Mouse (Mus musculus) liver (tissue): Measurements from ENCODE around the gene Fam163b.

ENCODE experiments used
- DNase-seq: peaks from one replicate; pipeline ENCODE4 v3.0.0-alpha.2; 2020; ENCODE audit warnings: mixed read lengths

The Fam163b gene

DNA sequence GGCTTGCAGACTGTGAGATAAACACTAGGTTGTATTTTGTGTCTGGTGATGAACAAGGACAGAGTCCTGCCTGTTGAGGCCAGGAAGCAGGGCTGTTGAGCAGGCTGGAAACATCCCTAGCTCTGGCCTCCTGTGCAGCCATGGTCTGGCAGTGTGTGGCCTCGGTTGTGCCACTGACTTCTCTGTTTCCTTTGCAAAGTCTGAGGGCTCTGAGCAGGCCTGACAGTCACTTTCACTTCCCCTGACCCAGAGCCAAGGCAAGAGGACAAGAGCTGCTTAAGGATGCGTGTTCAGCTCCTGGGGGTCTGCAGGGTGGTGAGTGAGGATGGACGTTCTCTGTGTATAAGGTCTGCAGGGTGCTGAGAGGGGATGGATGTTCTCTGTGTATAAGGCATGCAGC, 13.3 kb downstream of the Fam163b start:
- DNase-seq, result no peak

DNA sequence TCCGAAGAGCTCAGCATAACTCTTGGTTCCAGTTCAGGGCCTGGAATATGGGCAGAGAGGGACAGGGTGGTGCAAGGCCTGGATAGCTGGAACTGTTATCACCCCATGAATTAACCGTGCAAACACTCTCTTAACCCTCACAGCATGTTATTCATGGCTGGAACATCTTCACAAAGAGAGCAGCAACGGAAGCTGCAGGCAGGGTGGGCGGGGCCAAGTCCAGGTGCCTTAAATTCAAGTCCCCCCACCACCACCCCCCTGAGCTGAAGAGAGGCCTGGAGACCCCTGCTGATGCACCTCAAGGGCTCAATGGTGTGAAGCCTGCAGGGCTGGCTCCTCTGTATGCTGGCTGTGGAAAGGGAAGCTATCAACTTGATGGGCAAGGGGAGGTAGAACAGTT, 15.8 kb downstream of the Fam163b start:
- DNase-seq, result no peak

DNA sequence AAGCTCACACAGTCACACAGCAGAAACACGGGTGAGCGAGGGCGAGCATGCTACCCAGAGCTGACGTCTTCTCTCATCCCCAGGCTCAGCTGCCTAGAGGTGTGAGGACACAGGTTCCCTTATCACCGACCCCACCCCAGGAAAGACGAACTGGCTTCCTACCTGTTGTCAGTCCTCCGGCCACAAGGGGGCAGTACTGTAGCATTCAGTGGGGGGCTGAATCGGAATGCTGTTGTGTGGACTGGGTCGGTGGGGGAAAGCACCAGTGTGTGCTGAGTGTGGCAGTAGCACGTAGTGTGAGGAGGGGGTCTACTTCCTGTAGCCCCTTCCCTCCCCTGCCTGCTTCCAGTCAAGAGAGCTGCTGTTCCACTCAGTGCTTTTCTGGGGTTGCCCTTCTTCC, 16.3 kb downstream of the Fam163b start:
- peak; percentile 44 for DNase-seq

DNA sequence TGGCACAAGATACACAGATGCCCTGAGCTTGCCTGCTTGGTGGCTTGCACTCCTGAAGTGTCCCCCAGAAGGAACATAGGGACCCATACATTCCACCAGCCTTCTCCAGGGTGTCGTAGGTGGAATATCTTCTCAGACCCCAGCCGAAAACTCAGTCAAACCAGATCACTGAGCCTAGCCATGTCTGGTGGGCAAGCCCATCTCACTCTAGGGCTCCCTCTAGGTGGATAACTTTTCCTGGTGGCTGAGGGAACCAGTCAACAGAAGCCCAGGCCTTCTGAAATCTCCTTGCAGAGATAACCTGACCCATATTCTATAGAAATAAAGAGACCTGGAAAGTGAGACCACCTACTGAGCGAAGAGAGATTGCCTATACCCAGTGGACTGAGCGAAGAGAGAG, 19.2 kb downstream of the Fam163b start:
- no peak for DNase-seq

DNA sequence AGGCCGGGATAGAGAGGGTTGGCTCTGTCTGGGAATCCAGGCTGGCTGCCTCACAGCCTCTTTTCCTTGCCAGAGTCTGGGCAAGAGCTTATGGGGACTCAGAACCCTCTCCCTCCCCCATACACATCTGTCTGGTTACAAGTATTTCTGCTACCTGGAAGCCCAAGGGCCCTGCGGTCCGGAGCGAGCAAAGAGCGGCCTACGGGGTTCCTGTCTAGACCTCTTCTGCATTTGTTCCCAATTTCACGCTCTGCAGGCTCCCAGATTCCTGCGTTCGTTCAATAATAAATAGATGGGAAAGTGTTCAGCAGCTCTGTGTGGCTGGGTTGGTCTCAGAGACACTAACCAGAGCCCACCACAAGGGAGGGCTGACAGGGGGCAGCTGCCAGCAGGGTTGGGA, 19.7 kb downstream of the Fam163b start:
- no peak for DNase-seq

GRCm38 (mm10) chr2:27121626-27122355, 20.5 kb downstream of the Fam163b start:
- DNase-seq, result peak; percentile 38

GRCm38 (mm10) chr2:27120241-27120641, 22.1 kb downstream of the Fam163b start:
- peak; percentile 12 for DNase-seq

- no peak for DNase-seq
Observed at GRCm38 (mm10) chr2:27119766-27120165, 22.5 kb downstream of the Fam163b start.

GRCm38 (mm10) chr2:27118452-27118851, 23.8 kb downstream of the Fam163b start:
- DNase-seq, result no peak

DNA sequence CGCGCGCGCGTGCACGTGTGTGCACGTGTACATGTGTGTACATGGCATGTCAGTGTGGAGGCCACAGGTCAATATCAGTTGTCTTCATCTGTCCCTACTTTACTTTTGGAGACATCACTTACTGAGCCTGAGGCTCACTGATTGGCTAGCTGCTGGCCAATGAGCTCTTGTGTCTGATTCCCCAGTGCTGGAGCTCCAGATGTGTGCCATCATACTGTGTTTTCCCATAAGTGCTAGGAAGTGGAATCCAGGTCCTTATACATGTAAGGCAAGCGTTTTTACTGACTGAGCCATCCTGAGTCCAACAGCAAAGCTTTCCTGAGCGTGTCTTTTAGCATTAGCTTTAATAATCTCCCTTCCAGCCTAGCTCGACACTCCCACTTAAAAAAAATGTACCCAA, 28.1 kb downstream of the Fam163b start:
- DNase-seq, result no peak

GRCm38 (mm10) chr2:27112585-27112984, 29.7 kb downstream of the Fam163b start:
- no peak for DNase-seq

DNA sequence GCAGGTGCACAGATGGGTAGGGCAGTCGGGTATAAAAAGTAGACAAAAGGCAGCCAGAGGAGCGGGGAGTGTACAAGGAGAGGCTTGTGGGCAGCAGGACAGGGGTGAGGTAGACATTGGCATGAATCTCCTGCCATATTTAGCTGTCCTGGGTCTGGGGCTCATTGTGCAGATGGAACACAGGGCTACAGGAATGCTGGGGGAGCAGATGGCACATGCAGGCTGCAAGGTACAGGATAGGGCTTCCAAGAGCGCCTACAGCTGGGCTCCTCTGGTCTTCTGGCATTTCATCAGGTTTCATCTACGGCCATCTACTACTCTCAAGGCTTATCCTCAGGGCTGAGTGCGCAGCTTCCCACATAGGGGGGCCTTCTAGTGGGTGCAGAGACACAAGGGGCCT, 33.2 kb downstream of the Fam163b start:
- no peak for DNase-seq

GRCm38 (mm10) chr2:27108144-27108543, 34.1 kb downstream of the Fam163b start:
- no peak for DNase-seq

DNA sequence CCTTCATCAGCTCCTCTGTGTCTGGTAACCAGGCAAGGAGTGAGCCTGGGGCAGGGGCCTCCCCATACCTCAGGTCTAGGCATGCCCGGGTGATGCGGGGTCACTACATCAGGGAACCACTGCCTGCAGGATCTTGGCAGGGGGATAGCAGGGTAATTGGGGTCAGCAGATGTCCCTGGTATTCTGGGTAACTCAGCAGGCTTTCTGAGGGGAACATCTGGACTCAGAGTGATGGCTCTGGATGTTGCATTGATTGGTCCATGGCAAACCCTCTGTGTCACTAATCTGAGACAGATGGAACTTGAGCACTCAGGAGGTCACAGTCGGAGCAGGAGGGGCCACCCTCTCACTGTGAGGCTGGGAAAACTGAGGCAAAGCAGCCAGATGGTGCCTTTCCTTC, 35.5 kb downstream of the Fam163b start:
- DNase-seq, result no peak

- no peak for DNase-seq
Observed at GRCm38 (mm10) chr2:27103554-27103953, 38.7 kb downstream of the Fam163b start.

- peak; percentile 25 for DNase-seq
Observed at GRCm38 (mm10) chr2:27097776-27098175, 44.5 kb downstream of the Fam163b start.

DNA sequence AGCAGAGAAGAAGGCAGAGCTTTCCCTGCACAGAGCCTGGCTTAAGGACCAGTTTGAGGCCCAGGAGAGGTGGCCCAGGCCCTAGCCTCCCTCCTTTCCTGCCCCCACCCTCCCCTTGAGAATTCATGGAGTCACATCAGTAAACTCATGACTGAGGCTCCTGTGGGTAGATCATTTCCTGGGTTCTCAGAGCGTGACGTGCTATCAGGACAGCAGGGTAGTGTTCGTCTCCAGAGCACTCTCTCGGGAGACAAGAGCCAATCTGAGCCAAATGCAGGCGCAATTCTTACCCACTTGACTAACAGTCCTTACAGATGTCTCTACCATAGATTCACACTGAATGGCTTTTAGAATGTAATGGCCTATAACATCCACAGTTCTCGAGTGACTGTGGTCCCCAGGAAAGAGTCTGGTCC, 45.0 kb downstream of the Fam163b start:
- DNase-seq, result no peak

- DNase-seq, result no peak
Observed at GRCm38 (mm10) chr2:27096341-27096981, 45.8 kb downstream of the Fam163b start.

DNA sequence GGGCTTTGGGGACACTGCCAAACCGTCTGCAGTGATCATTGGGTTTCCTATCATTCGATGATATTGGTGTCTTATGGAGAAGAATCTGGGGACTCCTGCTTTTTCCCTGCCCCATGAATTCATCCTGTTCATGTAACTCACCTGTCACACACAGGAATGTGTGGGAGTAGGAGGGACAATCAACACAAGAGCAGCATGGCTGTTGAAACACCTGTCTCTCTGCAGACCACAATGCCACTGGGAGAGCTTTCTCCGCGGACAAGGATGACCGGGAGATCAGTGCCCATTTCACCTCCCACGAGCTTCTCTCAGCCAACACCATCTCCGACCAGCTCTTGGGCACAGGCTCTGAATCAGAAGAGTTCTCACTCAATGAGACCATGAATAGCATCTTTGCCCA, 47.1 kb downstream of the Fam163b start:
- no peak for DNase-seq

DNA sequence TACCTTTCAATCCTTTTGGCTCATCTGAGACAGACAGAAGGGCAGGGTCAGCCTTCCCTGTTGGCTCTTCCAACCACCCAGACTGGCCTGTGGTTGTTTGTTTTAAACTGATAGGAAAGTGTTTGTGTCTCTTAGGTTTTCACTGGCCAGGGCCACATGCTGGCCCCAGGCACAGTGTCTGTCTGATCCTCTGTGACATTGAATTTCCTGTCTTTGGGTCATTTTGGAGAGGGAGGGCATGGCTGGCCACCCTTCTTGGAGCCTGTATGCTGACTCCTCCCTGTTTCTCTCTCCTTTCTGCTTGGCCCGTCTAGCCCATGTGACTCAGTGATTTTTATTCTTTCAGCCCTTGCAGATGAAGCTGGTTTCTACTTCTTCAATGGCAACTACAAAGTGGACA, 53.1 kb downstream of the Fam163b start:
- no peak for DNase-seq

DNA sequence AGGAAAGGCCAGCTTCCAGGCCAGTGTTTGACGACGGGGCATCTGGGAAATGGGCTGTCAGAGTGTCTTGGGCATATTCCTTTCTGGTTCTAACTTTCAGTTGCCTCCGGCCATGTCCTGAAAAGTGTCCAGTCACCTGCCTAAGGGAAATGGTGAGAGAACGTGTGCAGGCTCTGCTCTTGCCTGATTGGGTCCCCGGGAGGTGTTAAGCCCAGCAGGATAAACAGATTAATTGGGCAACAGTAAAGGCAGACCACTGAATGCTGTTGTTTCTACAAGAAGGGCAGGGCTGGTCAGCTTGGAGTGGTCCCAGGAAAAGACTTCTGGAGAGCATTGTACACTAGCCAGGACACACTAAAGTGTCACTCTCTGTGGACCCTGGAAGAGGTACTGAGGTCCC, 53.6 kb downstream of the Fam163b start:
- DNase-seq, result no peak

DNA sequence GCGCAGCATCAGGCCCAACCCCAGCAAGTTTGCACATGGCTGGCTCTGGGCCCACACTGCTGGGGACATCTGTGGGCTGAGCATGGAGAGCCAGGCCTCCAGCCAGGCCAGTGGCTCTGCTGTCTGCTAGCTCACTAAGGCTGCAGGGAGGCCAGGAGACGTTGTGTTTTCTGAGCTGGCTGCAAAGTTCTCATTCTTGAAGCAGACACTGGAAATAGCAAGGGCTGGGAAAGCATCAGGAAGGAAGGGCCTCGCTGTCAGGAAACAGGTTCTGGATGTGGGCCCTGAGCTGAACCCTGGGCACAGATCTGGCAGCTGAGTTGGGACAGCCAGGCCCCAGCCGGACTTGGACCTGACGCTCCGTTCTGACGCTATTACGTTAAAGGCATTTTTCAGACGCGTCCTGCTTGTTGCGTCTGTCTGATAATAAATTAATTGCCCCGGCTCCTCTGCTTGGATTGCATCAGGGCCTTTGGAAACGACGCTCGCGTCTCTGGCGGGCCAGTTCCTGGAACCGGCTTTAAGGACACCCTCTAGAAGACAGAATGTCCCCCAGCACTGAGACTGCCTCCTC, 54.1 kb downstream of the Fam163b start:
- DNase-seq, result no peak

DNA sequence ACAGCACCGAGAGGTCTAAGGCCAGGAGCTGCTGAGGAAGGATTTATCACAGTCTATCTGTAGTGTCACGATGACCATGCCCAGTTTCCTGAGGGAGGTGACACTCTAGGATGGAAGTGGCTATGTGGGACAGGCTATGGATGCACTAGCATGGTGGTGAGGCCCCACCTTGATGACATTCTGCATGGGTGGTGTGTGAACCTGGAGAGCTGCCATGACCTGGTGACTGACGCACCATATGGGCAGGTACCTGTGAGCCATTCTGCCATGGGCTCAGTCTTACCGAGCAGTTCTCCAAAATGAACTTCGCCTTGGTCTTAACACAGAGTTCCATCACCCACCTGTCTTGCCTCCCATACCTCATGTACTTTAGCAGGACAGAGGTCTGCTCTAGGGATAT, 54.7 kb downstream of the Fam163b start:
- DNase-seq, result no peak

- no peak for DNase-seq
Observed at GRCm38 (mm10) chr2:27086483-27087010, 55.7 kb downstream of the Fam163b start.
